Mouse (Mus musculus) frontal cortex, postnatal 14 days (tissue): ENCODE measurements around the gene Ldlrad3.

Experiments
- DNase-seq, 2 experiments: peaks; one replicate each; pipeline ENCODE4 v3.0.0; 2022; ENCODE audit warnings: low spot score in 2 of 2

Gene Ldlrad3

GRCm38 (mm10) chr2:102116521-102117401, 69.4 kb downstream of the Ldlrad3 start:
- no peak for DNase-seq

- no peak for DNase-seq
These were observed 72.4 kb downstream of the Ldlrad3 start for GRCm38 (mm10) chr2:102113801-102114200.

- no peak for DNase-seq
These were observed 72.9 kb downstream of the Ldlrad3 start for GRCm38 (mm10) chr2:102113323-102113722.

GRCm38 (mm10) chr2:102111906-102112499, 74.2 kb downstream of the Ldlrad3 start:
- DNase-seq = no peak

- no peak for DNase-seq
These were observed 75.9 kb downstream of the Ldlrad3 start for GRCm38 (mm10) chr2:102110306-102110705.

GRCm38 (mm10) chr2:102107280-102107679, 78.9 kb downstream of the Ldlrad3 start:
- DNase-seq = no peak

- no peak for DNase-seq
These were observed 79.5 kb downstream of the Ldlrad3 start for GRCm38 (mm10) chr2:102106728-102107127.

- no peak for DNase-seq
These were observed 80.7 kb downstream of the Ldlrad3 start for GRCm38 (mm10) chr2:102105454-102105853.

- peak; percentile 42 to 43 for DNase-seq
These were observed 82.2 kb downstream of the Ldlrad3 start for GRCm38 (mm10) chr2:102103955-102104354.

GRCm38 (mm10) chr2:102100490-102100889, 85.7 kb downstream of the Ldlrad3 start:
- DNase-seq = no peak

GRCm38 (mm10) chr2:102099702-102100450, 86.3 kb downstream of the Ldlrad3 start:
- no peak for DNase-seq

GRCm38 (mm10) chr2:102099261-102099660, 86.9 kb downstream of the Ldlrad3 start:
- DNase-seq = no peak

- DNase-seq = no peak
These were observed 91.4 kb downstream of the Ldlrad3 start for GRCm38 (mm10) chr2:102094773-102095172.

- DNase-seq = no peak
These were observed 91.9 kb downstream of the Ldlrad3 start for GRCm38 (mm10) chr2:102094281-102094680.

GRCm38 (mm10) chr2:102092579-102092978, 93.6 kb downstream of the Ldlrad3 start:
- DNase-seq = no peak

GRCm38 (mm10) chr2:102091516-102092350, 94.5 kb downstream of the Ldlrad3 start:
- peak; percentile 51 to 62 for DNase-seq

- no peak for DNase-seq
These were observed 98.4 kb downstream of the Ldlrad3 start for GRCm38 (mm10) chr2:102087787-102088186.

- no peak for DNase-seq
These were observed 99.6 kb downstream of the Ldlrad3 start for GRCm38 (mm10) chr2:102086583-102086982.

- DNase-seq = no peak
These were observed 103.4 kb downstream of the Ldlrad3 start for GRCm38 (mm10) chr2:102082782-102083181.

- DNase-seq = peak in 1 of 2 experiments; percentile 77
These were observed 108.6 kb downstream of the Ldlrad3 start for GRCm38 (mm10) chr2:102077554-102077953.

GRCm38 (mm10) chr2:102076237-102076636, 109.9 kb downstream of the Ldlrad3 start:
- no peak for DNase-seq
